Mouse (Mus musculus): ENCODE measurements around the gene Ercc2.

The Ercc2 gene

GRCm38 (mm10) chr7:19359892-19360641 lies 21.7 kb upstream of the Ercc2 start:
- peak; percentile 71 for DNase-seq

- peak; percentile 61 for DNase-seq
Measured at GRCm38 (mm10) chr7:19360944-19361343, 20.9 kb upstream of the Ercc2 start.

- DNase-seq, result peak; percentile 80
Measured at GRCm38 (mm10) chr7:19361720-19362119, 20.1 kb upstream of the Ercc2 start.

GRCm38 (mm10) chr7:19362276-19362675 lies 19.5 kb upstream of the Ercc2 start:
- DNase-seq, result no peak

GRCm38 (mm10) chr7:19363881-19364280 lies 17.9 kb upstream of the Ercc2 start:
- peak; percentile 81 for DNase-seq

- DNase-seq, result no peak
Measured at GRCm38 (mm10) chr7:19365376-19365775, 16.4 kb upstream of the Ercc2 start.

GRCm38 (mm10) chr7:19368380-19368779 lies 13.4 kb upstream of the Ercc2 start:
- DNase-seq, result no peak

- peak; percentile 83 for DNase-seq
Measured at GRCm38 (mm10) chr7:19369823-19370425, 11.9 kb upstream of the Ercc2 start.

- DNase-seq, result no peak
Measured at GRCm38 (mm10) chr7:19373367-19373766, 8.4 kb upstream of the Ercc2 start.

GRCm38 (mm10) chr7:19375368-19375767 lies 6.4 kb upstream of the Ercc2 start:
- DNase-seq, result no peak

GRCm38 (mm10) chr7:19376019-19376418 lies 5.8 kb upstream of the Ercc2 start:
- DNase-seq, result no peak

- no peak for DNase-seq
Measured at GRCm38 (mm10) chr7:19378049-19378448, 3.8 kb upstream of the Ercc2 start.

- no peak for DNase-seq
Measured at GRCm38 (mm10) chr7:19382166-19382541, 344 bp downstream of the Ercc2 start.

- DNase-seq, result no peak
Measured at GRCm38 (mm10) chr7:19383708-19384107, 1.9 kb downstream of the Ercc2 start.

- DNase-seq, result no peak
Measured at GRCm38 (mm10) chr7:19388699-19389413, 7.0 kb downstream of the Ercc2 start.

- DNase-seq, result no peak
Measured at GRCm38 (mm10) chr7:19394484-19394883, 12.7 kb downstream of the Ercc2 start.

- DNase-seq, result peak; percentile 75
Measured at GRCm38 (mm10) chr7:19399496-19400280, 17.9 kb downstream of the Ercc2 start.

GRCm38 (mm10) chr7:19400946-19401345 lies 19.1 kb downstream of the Ercc2 start:
- DNase-seq, result no peak

- no peak for DNase-seq
Measured at GRCm38 (mm10) chr7:19402535-19403112, 20.8 kb downstream of the Ercc2 start.

- peak; percentile 92 for DNase-seq
Measured at GRCm38 (mm10) chr7:19403731-19404296, 22.0 kb downstream of the Ercc2 start, which contains the start of gene Klc3. Gene Klc3 (minus strand): TSS chr7:19404104.

- DNase-seq, result no peak
Measured at GRCm38 (mm10) chr7:19404476-19404875, 22.7 kb downstream of the Ercc2 start, which contains the start of gene Ckm. Gene Ckm (plus strand): TSS chr7:19404776.

GRCm38 (mm10) chr7:19405417-19405816 lies 23.6 kb downstream of the Ercc2 start:
- peak; percentile 85 for DNase-seq
